Mouse (Mus musculus) erythroblast, embryonic 14.5 days (primary cell): Measurements from ENCODE around the gene Olfr275. TPM values are rescaled to one million over a fixed set of nuclear protein-coding genes. Genes with fewer than 3 reads are reported as not detected.
"Not testable (repeated sequence)": the region's sequence is repeated elsewhere in the genome, so short reads cannot be mapped to it uniquely, and the experiment has no call there.

ENCODE experiments used
- H3K27me3 ChIP-seq: 2 replicates; pipeline ENCODE4 v1.6.1; 2012; ENCODE audit warnings: inconsistent platforms; ENCODE audit not compliant: control insufficient read depth
- H3K36me3 ChIP-seq: 2 replicates; pipeline ENCODE4 v1.6.1; 2012; ENCODE audit warnings: mild to moderate bottlenecking, inconsistent platforms; ENCODE audit not compliant: control insufficient read depth
- H3K4me1 ChIP-seq: 2 replicates; pipeline ENCODE4 v1.6.1; 2012; ENCODE audit warnings: inconsistent platforms; ENCODE audit not compliant: control insufficient read depth
- H3K4me3 ChIP-seq: replicated peaks from 2 replicates; pipeline ENCODE3; 2012; ENCODE audit warnings: moderate library complexity, mild to moderate bottlenecking, inconsistent platforms
- H3K9me3 ChIP-seq: 2 replicates; pipeline ENCODE4 v1.6.1; 2012; ENCODE audit warnings: low read length, inconsistent platforms, mixed read lengths; ENCODE audit not compliant: control insufficient read depth
- GATA1 ChIP-seq: IDR thresholded peaks from 2 replicates; pipeline ENCODE4 v1.6.1; 2012; ENCODE audit warnings: low read length, inconsistent platforms, mixed read lengths
- TAL1 ChIP-seq: IDR thresholded peaks from 3 replicates; pipeline ENCODE4 v1.6.1; 2012; ENCODE audit warnings: low read length, inconsistent platforms, mixed read lengths
- polyA plus RNA-seq: library from polyadenylated mRNA; stranded (reverse); fragments of >175 nt; gene quantifications from 2 replicates; pipeline ENCODE4 v1.2.3, GENCODE M21; 2012

The Olfr275 gene
- polyA plus RNA-seq: not detected in 2 replicates

- no peaks in the 10 kb centered on the region for H3K4me1 ChIP-seq
- H3K36me3 ChIP-seq: no peaks in the 10 kb centered on the region
- TF ChIP-seq TAL1 (no peak), GATA1 (no peak)
- H3K9me3 ChIP-seq: no peaks in the 10 kb centered on the region
- H3K4me3 ChIP-seq: no peak within 1 kb of the TSS
- no peaks in the 10 kb centered on the region for H3K27me3 ChIP-seq
Measured at GRCm38 (mm10) chr4:52814304-52814703, at the start of gene Olfr275. Olfr275 (plus strand) TSS chr4:52814604.

GRCm38 (mm10) chr4:52765612-52766011, 48.8 kb upstream of the Olfr275 start:
- TF ChIP-seq TAL1: no peak
- H3K4me1 ChIP-seq: no peaks in the 10 kb centered on the region
- no peaks in the 10 kb centered on the region for H3K9me3 ChIP-seq
- H3K4me3 ChIP-seq: no peak overlapping the region
- H3K36me3 ChIP-seq: no peaks in the 10 kb centered on the region
- no peaks in the 10 kb centered on the region for H3K27me3 ChIP-seq

GRCm38 (mm10) chr4:52772186-52772585, 42.2 kb upstream of the Olfr275 start:
- H3K4me1 ChIP-seq: no peaks in the 10 kb centered on the region
- no peaks in the 10 kb centered on the region for H3K27me3 ChIP-seq
- H3K36me3 ChIP-seq: no peaks in the 10 kb centered on the region
- H3K9me3 ChIP-seq: no peaks in the 10 kb centered on the region
- TF ChIP-seq TAL1: no peak
- no peak for TF ChIP-seq GATA1
- no peak overlapping the region for H3K4me3 ChIP-seq

GRCm38 (mm10) chr4:52800013-52800412, 14.4 kb upstream of the Olfr275 start:
- no peaks in the 10 kb centered on the region for H3K4me1 ChIP-seq
- TF ChIP-seq GATA1 (no peak), TAL1 (no peak)
- no peak overlapping the region for H3K4me3 ChIP-seq
- no peaks in the 10 kb centered on the region for H3K9me3 ChIP-seq
- no peaks in the 10 kb centered on the region for H3K36me3 ChIP-seq
- H3K27me3 ChIP-seq: no peaks in the 10 kb centered on the region

GRCm38 (mm10) chr4:52811871-52812270, 2.5 kb upstream of the Olfr275 start:
- Histone ChIP-seq H3K4me1 (no peaks in the 10 kb centered on the region), H3K9me3 (no peaks in the 10 kb centered on the region), H3K4me3 (no peak overlapping the region), H3K27me3 (no peaks in the 10 kb centered on the region), H3K36me3 (no peaks in the 10 kb centered on the region)
- no peak for TF ChIP-seq TAL1
- TF ChIP-seq GATA1: no peak

- Histone ChIP-seq H3K36me3 (no peaks in the 10 kb centered on the region), H3K4me1 (no peaks in the 10 kb centered on the region), H3K9me3 (peaks cover 3% of the 10 kb centered on the region; the same call in 1 of the 2 replicates), H3K4me3 (no peak overlapping the region), H3K27me3 (no peaks in the 10 kb centered on the region)
- TF ChIP-seq GATA1 (no peak), TAL1 (no peak)
Measured at GRCm38 (mm10) chr4:52821375-52821774, 7.0 kb downstream of the Olfr275 start.

- not testable (repeated sequence) for H3K36me3 ChIP-seq, H3K9me3 ChIP-seq, H3K4me1 ChIP-seq, H3K27me3 ChIP-seq, H3K4me3 ChIP-seq
Measured at GRCm38 (mm10) chr4:52845411-52845810, 31.0 kb downstream of the Olfr275 start.

GRCm38 (mm10) chr4:52849039-52849635, 34.7 kb downstream of the Olfr275 start:
- TF ChIP-seq TAL1: no peak
- H3K9me3 ChIP-seq: no peaks in the 10 kb centered on the region
- no peaks in the 10 kb centered on the region for H3K27me3 ChIP-seq
- H3K4me1 ChIP-seq: no peaks in the 10 kb centered on the region
- no peak overlapping the region for H3K4me3 ChIP-seq
- H3K36me3 ChIP-seq: no peaks in the 10 kb centered on the region

GRCm38 (mm10) chr4:52849672-52850071, 35.3 kb downstream of the Olfr275 start:
- TF ChIP-seq GATA1: no peak
- no peak for TF ChIP-seq TAL1

GRCm38 (mm10) chr4:52859136-52859535, 44.7 kb downstream of the Olfr275 start, which contains the start of gene Olfr273:
Olfr273 (minus strand) TSS chr4:52859236.
- H3K36me3 ChIP-seq: no peaks in the 10 kb centered on the region
- no peak within 1 kb of the TSS for H3K4me3 ChIP-seq
- no peaks in the 10 kb centered on the region for H3K9me3 ChIP-seq
- no peaks in the 10 kb centered on the region for H3K27me3 ChIP-seq
- no peaks in the 10 kb centered on the region for H3K4me1 ChIP-seq
- no peak for TF ChIP-seq GATA1
- no peak for TF ChIP-seq TAL1

More at GRCm38 (mm10) chr4:52849672-52850071, 35.3 kb downstream of the Olfr275 start:
- no peaks in the 10 kb centered on the region for H3K36me3 ChIP-seq
- H3K27me3 ChIP-seq: no peaks in the 10 kb centered on the region
- H3K4me3 ChIP-seq: no peak overlapping the region
- no peaks in the 10 kb centered on the region for H3K4me1 ChIP-seq
- no peaks in the 10 kb centered on the region for H3K9me3 ChIP-seq
